Mouse (Mus musculus): Measurements from ENCODE around the gene Cand2. TPM values are rescaled to one million over a fixed set of nuclear protein-coding genes. Genes with fewer than 3 reads are reported as not detected.

The Cand2 gene
- total and polyA plus RNA-seq, 3 experiments, result 3.6 to 17.1 (median 7.8) TPM

DNA sequence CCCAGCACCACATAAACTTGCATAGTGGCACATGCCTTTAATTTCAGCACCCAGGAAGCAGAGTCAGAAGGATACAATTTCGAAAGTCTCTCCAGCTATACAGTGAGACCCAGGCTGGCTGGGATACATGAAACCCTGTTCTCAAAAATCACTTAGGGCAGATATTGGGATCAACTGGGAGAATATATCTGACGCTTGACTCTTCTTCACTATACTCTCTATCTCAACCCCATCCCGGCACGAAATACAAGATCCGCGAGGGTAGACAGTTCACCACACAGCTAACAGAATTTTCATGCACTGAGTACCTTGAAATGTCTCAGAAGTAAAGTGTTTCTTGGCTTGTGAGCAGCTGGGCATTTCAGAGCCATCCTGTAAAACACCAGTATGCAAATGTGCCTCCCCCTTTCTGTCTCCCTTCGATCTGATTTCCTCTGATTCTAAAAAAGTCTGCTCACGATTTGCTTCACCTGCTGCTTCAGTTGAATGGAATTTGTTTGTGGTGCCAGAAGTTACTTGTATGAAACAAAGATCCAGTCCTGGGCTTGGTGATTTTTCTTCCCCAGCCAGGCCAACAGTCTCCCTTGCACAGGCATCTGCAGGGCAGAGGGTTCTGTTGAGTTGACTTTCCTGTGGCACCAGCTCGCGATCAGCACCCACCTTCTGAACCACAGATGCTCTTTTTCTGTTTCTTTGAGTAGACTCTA lies 74.4 kb downstream of the Cand2 start (continued):
- TF ChIP-seq GABPA (IDR thresholded peaks at IDR 0.05; ENCODE audit: insufficient replicate concordance, low read depth, low read length) (no peak), IRF4 (IDR thresholded peaks at IDR 0.05; ENCODE audit: low read depth, low read length) (peak; percentile 61), MXI1 (IDR thresholded peaks at IDR 0.05; ENCODE audit: low read depth, low read length) (peak; percentile 78; the same call in 1 of the 2 replicates), JUN (IDR thresholded peaks at IDR 0.05; ENCODE audit: insufficient read depth, low read depth, low read length) (no peak)

DNA sequence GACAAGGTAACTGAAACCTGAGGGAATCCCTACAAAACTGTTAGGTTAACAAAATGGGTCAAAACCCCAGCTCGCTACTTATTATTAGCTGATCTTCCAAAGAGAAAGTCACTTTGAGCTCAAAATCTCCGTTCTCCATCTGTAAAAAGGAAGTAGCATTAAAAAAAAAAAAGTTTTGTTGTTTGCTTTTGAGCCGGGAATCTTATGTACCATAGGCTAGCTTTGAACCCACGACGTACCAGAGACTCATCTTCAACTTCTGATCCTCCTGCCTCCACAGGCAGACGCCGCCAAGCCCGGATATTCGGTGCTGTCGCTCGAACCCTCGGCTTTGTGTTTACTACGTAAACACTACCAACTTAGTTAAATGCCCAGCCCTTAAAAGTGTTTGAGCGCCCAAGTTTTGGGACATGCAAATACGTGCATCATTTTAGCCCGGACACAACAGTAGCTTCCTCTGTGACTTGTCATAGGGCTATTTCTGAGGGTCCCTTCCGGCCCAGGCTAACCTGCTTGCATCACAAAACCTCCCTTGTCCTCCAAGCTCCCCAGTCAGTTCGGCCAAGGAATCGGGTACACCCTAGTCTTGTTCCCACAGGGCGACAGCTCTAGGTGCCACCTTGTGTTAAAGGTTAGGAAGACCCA lies 78.2 kb downstream of the Cand2 start:
- Histone ChIP-seq H3K9ac (ENCODE audit: insufficient read depth, low read depth) (peak overlapping the region; percentile 55), H3K4me1 (ENCODE audit: control insufficient read depth in 1 of 2, insufficient read depth in 2 of 2) (peaks cover 2 to 43% of the 10 kb centered on the region in 2 experiments; a peak in 2 of 4 replicates), H3K9me3 (replicated peaks; ENCODE audit: low read length) (no peaks in the 10 kb centered on the region), H3K4me2 (ENCODE audit: insufficient read depth, low read depth, poor library complexity, severe bottlenecking) (peak overlapping the region; percentile 70), H3K27ac (ENCODE audit: insufficient read depth, low read depth) (peak overlapping the region; percentile 85), H3K27me3 (replicated peaks) (no peaks in the 10 kb centered on the region), H3K79me2 (replicated peaks; ENCODE audit: control insufficient read depth, extremely low read depth, insufficient read depth, poor library complexity, severe bottlenecking) (peaks cover 13% of the 10 kb centered on the region), H3K4me3 (replicated peaks in 1 of 3; ENCODE audit: low read depth in 2 of 3, low read length in 2 of 3, poor library complexity in 1 of 3) (peak overlapping the region; percentile 63 to 74 (median 71)), H3K36me3 (replicated peaks in 1 of 2; ENCODE audit: control insufficient read depth in 1 of 2, insufficient read depth in 1 of 2, low read length in 1 of 2) (peaks cover 0 to 7% of the 10 kb centered on the region in 2 experiments)
- DNase-seq (ENCODE audit: extremely low read depth), result peak; percentile 67
- no peak for TF ChIP-seq MAZ (IDR thresholded peaks at IDR 0.05; ENCODE audit: low read depth, low read length)
- dilution Hi-C loops (cut with MboI; ENCODE audit: extremely low pct_ligation_motif_present, extremely low pct_unique_long_range_greater_than_20kb, low sequenced_read_pairs), result no loop called here
- in situ Hi-C loops (cut with MboI; ENCODE audit: low pct_ligation_motif_present, low pct_unique_long_range_greater_than_20kb, low sequenced_read_pairs), result loop anchor here (5.0 kb wide), 1 partner anchor 45 kb away; no protein-coding TSS in a partner anchor

DNA sequence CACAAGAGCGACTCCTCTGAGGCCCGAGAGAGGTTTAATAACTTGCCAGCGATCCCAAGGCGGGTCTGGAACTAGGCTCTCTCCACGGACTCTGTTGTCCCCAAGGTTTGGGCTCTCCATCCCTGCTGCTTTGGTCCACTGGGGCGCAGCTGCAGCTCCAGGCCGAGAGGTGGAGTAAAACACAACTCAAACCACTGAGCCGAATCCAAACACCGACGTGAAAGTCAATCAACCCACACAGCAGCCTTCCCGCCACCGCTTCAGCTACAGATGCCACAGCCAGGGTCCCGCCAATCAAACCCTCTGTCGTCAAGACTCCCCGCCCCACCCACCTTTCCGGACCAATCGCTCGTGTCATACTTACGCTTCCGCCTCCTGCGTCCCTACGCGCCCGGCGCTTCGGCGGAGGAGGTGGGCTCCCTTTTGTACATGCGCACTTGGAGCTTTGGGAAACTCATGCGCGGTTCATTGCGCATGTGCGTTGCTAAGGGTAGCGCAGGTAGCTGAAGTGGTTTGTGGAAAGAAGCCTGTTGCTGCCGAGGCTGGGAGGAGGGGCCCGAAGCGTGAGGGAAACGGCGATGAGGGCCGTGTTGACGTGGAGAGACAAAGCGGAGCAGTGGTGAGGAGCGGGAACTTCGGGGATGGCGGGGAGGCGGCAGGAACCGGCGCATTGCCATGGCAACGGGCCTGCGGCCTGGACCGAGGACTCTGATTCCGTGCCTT lies 78.9 kb downstream of the Cand2 start, which contains the start of the genes Mbd4 and Ift122:
TSS of gene Mbd4 (minus strand) at position 281 of the 723 bp plus-strand sequence.
TSS of gene Ift122 (plus strand) at position 380 of the 723 bp plus-strand sequence.
- H3K36me3 ChIP-seq (replicated peaks in 1 of 2; ENCODE audit: control insufficient read depth in 1 of 2, insufficient read depth in 1 of 2, low read length in 1 of 2), result peaks cover 0 to 7% of the 10 kb centered on the region in 2 experiments
- dilution Hi-C loops (cut with MboI; ENCODE audit: extremely low pct_ligation_motif_present, extremely low pct_unique_long_range_greater_than_20kb, low sequenced_read_pairs), result no loop called here
- no peaks in the 10 kb centered on the region for H3K27me3 ChIP-seq (replicated peaks)
- H3K27ac ChIP-seq (ENCODE audit: insufficient read depth, low read depth), result peak within 1 kb of the TSS; percentile 85
- peaks cover 2 to 36% of the 10 kb centered on the region in 2 experiments; a peak in 2 of 4 replicates for H3K4me1 ChIP-seq (ENCODE audit: control insufficient read depth in 1 of 2, insufficient read depth in 2 of 2)
- H3K4me3 ChIP-seq (replicated peaks in 1 of 3; ENCODE audit: low read depth in 2 of 3, low read length in 2 of 3, poor library complexity in 1 of 3), result peak within 1 kb of the TSS; percentile 70 to 74 (median 71)
- H3K4me2 ChIP-seq (ENCODE audit: insufficient read depth, low read depth, poor library complexity, severe bottlenecking), result peak within 1 kb of the TSS; percentile 70
- peaks cover 9% of the 10 kb centered on the region for H3K79me2 ChIP-seq (replicated peaks; ENCODE audit: control insufficient read depth, extremely low read depth, insufficient read depth, poor library complexity, severe bottlenecking)
- H3K9ac ChIP-seq (ENCODE audit: insufficient read depth, low read depth), result peak within 1 kb of the TSS; percentile 55
- in situ Hi-C loops (cut with MboI; ENCODE audit: low pct_ligation_motif_present, low pct_unique_long_range_greater_than_20kb, low sequenced_read_pairs), result loop anchor here (5.0 kb wide), 1 partner anchor 44 kb away; no protein-coding TSS in a partner anchor
- peak; percentile 99 for DNase-seq (ENCODE audit: extremely low read depth)
- H3K9me3 ChIP-seq (replicated peaks; ENCODE audit: low read length), result no peaks in the 10 kb centered on the region
- TF ChIP-seq NELFE (IDR thresholded peaks at IDR 0.05; ENCODE audit: low read depth, low read length) (peak; percentile 21), CTCF (conservative IDR thresholded peaks at IDR 0.05 in 1 of 2, IDR thresholded peaks at IDR 0.05 in 1 of 2; ENCODE audit: low read depth in 2 of 2, low read length in 2 of 2) (peak in 1 of 2 experiments; percentile 61; a peak in 2 of 4 replicates), MAX (IDR thresholded peaks at IDR 0.05; ENCODE audit: low read length) (peak; percentile 85), NRF1 (IDR thresholded peaks at IDR 0.05; ENCODE audit: low read depth, low read length) (peak; percentile 100), CHD2 (IDR thresholded peaks at IDR 0.05; ENCODE audit: low read length) (peak; percentile 84), MXI1 (IDR thresholded peaks at IDR 0.05; ENCODE audit: low read depth, low read length) (peak; percentile 98), SMC3 (IDR thresholded peaks at IDR 0.05; ENCODE audit: low read depth, low read length) (peak; percentile 40; the same call in 1 of the 2 replicates), POLR2AphosphoS2 (IDR thresholded peaks at IDR 0.05; ENCODE audit: low read depth, low read length) (peak; percentile 60; the same call in 1 of the 2 replicates), KAT2A (IDR thresholded peaks at IDR 0.05; ENCODE audit: insufficient replicate concordance, low read length) (peak; percentile 62; the same call in 1 of the 2 replicates), RAD21 (IDR thresholded peaks at IDR 0.05; ENCODE audit: low read depth, low read length) (peak; percentile 52), MAFK (IDR thresholded peaks at IDR 0.05; ENCODE audit: insufficient replicate concordance, low read length) (no peak), HCFC1 (IDR thresholded peaks at IDR 0.05; ENCODE audit: low read depth, low read length) (peak; percentile 75), E2F4 (IDR thresholded peaks at IDR 0.05; ENCODE audit: insufficient replicate concordance, low read depth, low read length) (peak; percentile 98), MEF2A (IDR thresholded peaks at IDR 0.05; ENCODE audit: borderline replicate concordance, low read depth, low read length) (0 out of 2 replicates have a peak, but pooled peaks have one; percentile 34), TCF12 (IDR thresholded peaks at IDR 0.05; ENCODE audit: low read depth, low read length) (0 out of 2 replicates have a peak, but pooled peaks have one; percentile 37), POLR2A (IDR thresholded peaks at IDR 0.05; ENCODE audit: low read depth, low read length) (peak; percentile 52), CHD1 (IDR thresholded peaks at IDR 0.05; ENCODE audit: low read depth, low read length) (no peak), SIN3A (IDR thresholded peaks at IDR 0.05; ENCODE audit: low read length) (peak; percentile 97), USF2 (conservative IDR thresholded peaks at IDR 0.05; ENCODE audit: low read depth, low read length) (no peak), RCOR1 (conservative IDR thresholded peaks at IDR 0.05; ENCODE audit: low read depth, low read length) (no peak), IRF4 (IDR thresholded peaks at IDR 0.05; ENCODE audit: low read depth, low read length) (peak; percentile 8; the same call in 1 of the 2 replicates), BHLHE40 (IDR thresholded peaks at IDR 0.05; ENCODE audit: low read depth, low read length) (peak; percentile 57)

Measured in CH12.LX (cell line).